Mouse (Mus musculus) thymus, postnatal 14 days (tissue): Measurements from ENCODE around the gene Nfix.

Source experiments
- DNase-seq: peaks from one replicate; pipeline ENCODE4 v3.0.0; 2021

Gene Nfix

GRCm38 (mm10) chr8:84659936-84660818 lies 140.0 kb downstream of the Nfix start:
- peak; percentile 87 for DNase-seq

- DNase-seq: no peak
Measured at GRCm38 (mm10) chr8:84658951-84659350, 141.2 kb downstream of the Nfix start.

GRCm38 (mm10) chr8:84657680-84658079 lies 142.5 kb downstream of the Nfix start:
- DNase-seq: no peak

GRCm38 (mm10) chr8:84657203-84657602 lies 142.9 kb downstream of the Nfix start:
- no peak for DNase-seq

GRCm38 (mm10) chr8:84656641-84657126 lies 143.5 kb downstream of the Nfix start:
- DNase-seq: peak; percentile 85

- DNase-seq: peak; percentile 32
Measured at GRCm38 (mm10) chr8:84656191-84656525, 144.0 kb downstream of the Nfix start.

- peak; percentile 35 for DNase-seq
Measured at GRCm38 (mm10) chr8:84655336-84656190, 144.6 kb downstream of the Nfix start.

- peak; percentile 37 for DNase-seq
Measured at GRCm38 (mm10) chr8:84654597-84654996, 145.5 kb downstream of the Nfix start.

- DNase-seq: no peak
Measured at GRCm38 (mm10) chr8:84653092-84653631, 147.0 kb downstream of the Nfix start.

GRCm38 (mm10) chr8:84650213-84650612 lies 149.9 kb downstream of the Nfix start:
- DNase-seq: no peak
